Mouse (Mus musculus) liver, embryonic 12.5 days (tissue): ENCODE results near the gene Adamts4. TPM values are rescaled to one million over a fixed set of nuclear protein-coding genes. Genes with fewer than 3 reads are reported as not detected.
"Not testable (repeated sequence)": the region's sequence is repeated elsewhere in the genome, so short reads cannot be mapped to it uniquely, and the experiment has no call there.

Experiments used
- ATAC-seq: fragments of 200-750 bp; cut with Nextera tagmentation; 2 replicates; pipeline ENCODE4 v1.8.0; 2017; ENCODE audit warnings: moderate number of reproducible peaks, mild to moderate bottlenecking, moderate library complexity
- H3K27ac ChIP-seq: fragments of 300-500 bp; sonication (generic); 2 replicates; pipeline ENCODE4 v1.5.1; 2016; ENCODE audit warnings: mild to moderate bottlenecking
- H3K27me3 ChIP-seq: fragments of 300-500 bp; sonication (generic); replicated peaks from 2 replicates; pipeline ENCODE4 v1.6.1; 2016; ENCODE audit warnings: mild to moderate bottlenecking, moderate library complexity
- H3K36me3 ChIP-seq: fragments of 300-500 bp; sonication (generic); 2 replicates; pipeline ENCODE4 v1.6.1; 2016; ENCODE audit warnings: mild to moderate bottlenecking, moderate library complexity
- H3K4me1 ChIP-seq: fragments of 300-500 bp; sonication (generic); 2 replicates; pipeline ENCODE4 v1.6.1; 2016
- H3K4me2 ChIP-seq: fragments of 300-500 bp; sonication (generic); 2 replicates; pipeline ENCODE4 v1.6.1; 2016; ENCODE audit warnings: mild to moderate bottlenecking, moderate library complexity
- H3K4me3 ChIP-seq: fragments of 300-500 bp; sonication (generic); 2 replicates; pipeline ENCODE4 v1.5.1; 2016; ENCODE audit warnings: mild to moderate bottlenecking, moderate library complexity
- H3K9ac ChIP-seq: fragments of 300-500 bp; sonication (generic); 2 replicates; pipeline ENCODE4 v1.6.1; 2016; ENCODE audit warnings: mild to moderate bottlenecking, moderate library complexity
- H3K9me3 ChIP-seq: fragments of 300-500 bp; sonication (generic); replicated peaks from 2 replicates; pipeline ENCODE4 v1.6.1; 2016; ENCODE audit warnings: mild to moderate bottlenecking, moderate library complexity
- WGBS: fragments of 180-500 bp; shearing (Covaris S2); methylation state at CpG from one replicate; pipeline ENCODE4 v1.1.7; 2016; ENCODE audit not compliant: insufficient replicate concordance; 5-methylcytosine and 5-hydroxymethylcytosine counted together
- polyA plus RNA-seq: library from polyadenylated mRNA; unstranded; fragments of >200 nt; fragmentation: Nextera tagmentation; extraction: Ambion mirVana; gene quantifications from 2 replicates; pipeline ENCODE4 v1.2.1, GENCODE M21; 2016

Adamts4 gene
- polyA plus RNA-seq, 1 experiment from 2014 or later: 0.61 TPM

- WGBS: 24% methylated on average over 12 of the region's 12 CpGs
- H3K4me3 ChIP-seq: peak overlapping the region; percentile 37
- peak overlapping the region; percentile 35 for H3K4me2 ChIP-seq
- H3K4me1 ChIP-seq: peaks cover 60% of the 10 kb centered on the region
- H3K27me3 ChIP-seq: no peaks in the 10 kb centered on the region
- H3K9me3 ChIP-seq: no peaks in the 10 kb centered on the region
- H3K27ac ChIP-seq: peak overlapping the region; percentile 61
- H3K36me3 ChIP-seq: peaks cover 46% of the 10 kb centered on the region
- ATAC-seq: peak; percentile 67
- peak overlapping the region; percentile 40 for H3K9ac ChIP-seq
Measured at GRCm38 (mm10) chr1:171232800-171233730, 17.2 kb upstream of the Adamts4 start.

GRCm38 (mm10) chr1:171234126-171234525, 16.1 kb upstream of the Adamts4 start, which contains the start of gene Fcer1g:
Fcer1g (minus strand) TSS chr1:171234365.
- Histone ChIP-seq H3K36me3 (peaks cover 56% of the 10 kb centered on the region), H3K4me3 (peak within 1 kb of the TSS; percentile 37), H3K9me3 (no peaks in the 10 kb centered on the region), H3K27me3 (no peaks in the 10 kb centered on the region), H3K9ac (peak within 1 kb of the TSS; percentile 40), H3K4me1 (peaks cover 63% of the 10 kb centered on the region), H3K27ac (peak within 1 kb of the TSS; percentile 61), H3K4me2 (peak within 1 kb of the TSS; percentile 35)
- ATAC-seq: no peak
- 38% methylated on average over 14 of the region's 14 CpGs for WGBS

GRCm38 (mm10) chr1:171234538-171234937, 15.7 kb upstream of the Adamts4 start:
- no peak overlapping the region for H3K9ac ChIP-seq
- no peak for ATAC-seq
- H3K36me3 ChIP-seq: peaks cover 61% of the 10 kb centered on the region
- peak overlapping the region; percentile 35 for H3K4me2 ChIP-seq
- H3K9me3 ChIP-seq: no peaks in the 10 kb centered on the region
- H3K27me3 ChIP-seq: no peaks in the 10 kb centered on the region
- 61% methylated on average over 4 of the region's 4 CpGs for WGBS
- H3K27ac ChIP-seq: peak overlapping the region; percentile 61; the same call in 1 of the 2 replicates
- H3K4me1 ChIP-seq: peaks cover 63% of the 10 kb centered on the region
- 0 out of 2 replicates have a peak overlapping the region, but pooled peaks have one; percentile 37 for H3K4me3 ChIP-seq

GRCm38 (mm10) chr1:171235791-171236190, 14.4 kb upstream of the Adamts4 start:
- H3K36me3 ChIP-seq: peaks cover 73% of the 10 kb centered on the region

GRCm38 (mm10) chr1:171237438-171237837, 12.8 kb upstream of the Adamts4 start:
- H3K9me3 ChIP-seq: no peaks in the 10 kb centered on the region
- H3K9ac ChIP-seq: no peak overlapping the region
- peaks cover 47% of the 10 kb centered on the region for H3K4me1 ChIP-seq
- no peak overlapping the region for H3K4me2 ChIP-seq
- H3K36me3 ChIP-seq: peaks cover 90% of the 10 kb centered on the region
- no peak for ATAC-seq
- H3K27me3 ChIP-seq: no peaks in the 10 kb centered on the region
- no peak overlapping the region for H3K4me3 ChIP-seq
- 72% methylated on average over 6 of the region's 6 CpGs for WGBS
- H3K27ac ChIP-seq: peak overlapping the region; percentile 43

More at GRCm38 (mm10) chr1:171235791-171236190, 14.4 kb upstream of the Adamts4 start:
- 66% methylated on average over 4 of the region's 4 CpGs for WGBS
- Histone ChIP-seq H3K9me3 (no peaks in the 10 kb centered on the region), H3K4me2 (no peak overlapping the region), H3K4me1 (peaks cover 57% of the 10 kb centered on the region), H3K27me3 (no peaks in the 10 kb centered on the region), H3K4me3 (no peak overlapping the region), H3K9ac (no peak overlapping the region), H3K27ac (no peak overlapping the region)
- ATAC-seq: no peak

GRCm38 (mm10) chr1:171238463-171238862, 11.8 kb upstream of the Adamts4 start:
- peaks cover 37% of the 10 kb centered on the region for H3K4me1 ChIP-seq
- ATAC-seq: peak; percentile 43; the same call in 1 of the 2 replicates
- H3K27me3 ChIP-seq: no peaks in the 10 kb centered on the region
- H3K9ac ChIP-seq: no peak overlapping the region
- H3K4me3 ChIP-seq: no peak overlapping the region
- no peak overlapping the region for H3K4me2 ChIP-seq
- H3K36me3 ChIP-seq: peaks cover 100% of the 10 kb centered on the region
- WGBS: 65% methylated on average over 14 of the region's 14 CpGs
- no peak overlapping the region for H3K27ac ChIP-seq
- no peaks in the 10 kb centered on the region for H3K9me3 ChIP-seq

GRCm38 (mm10) chr1:171239992-171240744, 10.1 kb upstream of the Adamts4 start:
- Histone ChIP-seq H3K27ac (no peak overlapping the region), H3K9me3 (no peaks in the 10 kb centered on the region), H3K4me2 (no peak overlapping the region), H3K27me3 (no peaks in the 10 kb centered on the region), H3K9ac (0 out of 2 replicates have a peak overlapping the region, but pooled peaks have one; percentile 5), H3K4me1 (peaks cover 29% of the 10 kb centered on the region), H3K4me3 (no peak overlapping the region), H3K36me3 (peaks cover 98% of the 10 kb centered on the region)
- 75% methylated on average over 15 of the region's 15 CpGs for WGBS
- no peak for ATAC-seq

- 0 out of 2 replicates have a peak overlapping the region, but pooled peaks have one; percentile 5 for H3K9ac ChIP-seq
- ATAC-seq: no peak
- no peak overlapping the region for H3K27ac ChIP-seq
- no peaks in the 10 kb centered on the region for H3K9me3 ChIP-seq
- no peak overlapping the region for H3K4me3 ChIP-seq
- H3K4me2 ChIP-seq: no peak overlapping the region
- peaks cover 98% of the 10 kb centered on the region for H3K36me3 ChIP-seq
- 81% methylated on average over 10 of the region's 10 CpGs for WGBS
- H3K4me1 ChIP-seq: peaks cover 31% of the 10 kb centered on the region
- H3K27me3 ChIP-seq: no peaks in the 10 kb centered on the region
Measured at GRCm38 (mm10) chr1:171240911-171241310, 9.3 kb upstream of the Adamts4 start.

GRCm38 (mm10) chr1:171241952-171242351, 8.3 kb upstream of the Adamts4 start:
- WGBS: 83% methylated on average over 12 of the region's 12 CpGs
- H3K27me3 ChIP-seq, H3K4me2 ChIP-seq, H3K27ac ChIP-seq, H3K9me3 ChIP-seq, H3K9ac ChIP-seq, H3K4me3 ChIP-seq, ATAC-seq: not testable (repeated sequence)
- peaks cover 88% of the 10 kb centered on the region for H3K36me3 ChIP-seq
- H3K4me1 ChIP-seq: peaks cover 34% of the 10 kb centered on the region

GRCm38 (mm10) chr1:171245353-171245752, 4.9 kb upstream of the Adamts4 start:
- H3K36me3 ChIP-seq: peaks cover 54% of the 10 kb centered on the region

GRCm38 (mm10) chr1:171246709-171247452, 3.3 kb upstream of the Adamts4 start:
- Histone ChIP-seq H3K4me1 (peaks cover 56% of the 10 kb centered on the region), H3K36me3 (peaks cover 39% of the 10 kb centered on the region), H3K27me3 (peaks cover 29% of the 10 kb centered on the region), H3K27ac (peak overlapping the region; percentile 84), H3K4me2 (peak overlapping the region; percentile 84), H3K4me3 (peak overlapping the region; percentile 78), H3K9ac (peak overlapping the region; percentile 86), H3K9me3 (no peaks in the 10 kb centered on the region)
- WGBS: under 1% methylated on average over 41 of the region's 41 CpGs
- ATAC-seq: peak; percentile 93

More at GRCm38 (mm10) chr1:171245353-171245752, 4.9 kb upstream of the Adamts4 start:
- WGBS: 87% methylated on average over 8 of the region's 8 CpGs
- Histone ChIP-seq H3K4me2 (peak overlapping the region; percentile 84), H3K4me1 (peaks cover 46% of the 10 kb centered on the region), H3K4me3 (0 out of 2 replicates have a peak overlapping the region, but pooled peaks have one; percentile 78), H3K9ac (peak overlapping the region; percentile 86; the same call in 1 of the 2 replicates), H3K27ac (peak overlapping the region; percentile 28; the same call in 1 of the 2 replicates), H3K27me3 (peaks cover 14% of the 10 kb centered on the region), H3K9me3 (no peaks in the 10 kb centered on the region)
- ATAC-seq: no peak
